Mouse (Mus musculus): ENCODE results near the gene Sc5d. TPM values are rescaled to one million over a fixed set of nuclear protein-coding genes. Genes with fewer than 3 reads are reported as not detected.
A peak's percentile ranks its signal among the peaks of the same experiment; 100 is the strongest.

The Sc5d gene
- polyA plus RNA-seq, 1 experiment from 2014 or later, result 76.3 TPM

- H3K4me3 ChIP-seq (replicated peaks; ENCODE audit: low read depth, low read length), result no peak overlapping the region
- no peak overlapping the region for H3K4me2 ChIP-seq (ENCODE audit: low read length)
- H3K9me3 ChIP-seq (ENCODE audit: control insufficient read depth, low read length), result no peaks in the 10 kb centered on the region
- no peaks in the 10 kb centered on the region for H3K27me3 ChIP-seq (ENCODE audit: control insufficient read depth, insufficient read depth, low read length)
- no peak overlapping the region for H3K27ac ChIP-seq (replicated peaks; ENCODE audit: low read depth, low read length)
- H3K36me3 ChIP-seq (ENCODE audit: control insufficient read depth, insufficient read depth, low read length), result no peaks in the 10 kb centered on the region
- ATAC-seq (ENCODE audit: low FRiP score, low TSS enrichment), result no peak
- H3K9ac ChIP-seq (replicated peaks; ENCODE audit: low read length), result no peak overlapping the region
- DNase-seq, result no peak
- H3K4me1 ChIP-seq (ENCODE audit: control insufficient read depth, insufficient read depth, low read length), result no peaks in the 10 kb centered on the region
- 97% methylated on average over 3 of the region's 3 CpGs for whole genome bisulfite sequencing
These were observed 6.6 kb upstream of the Sc5d start for GRCm38 (mm10) chr9:42270617-42271016.

GRCm38 (mm10) chr9:42270081-42270480 is 6.0 kb upstream of the Sc5d start:
- no peak overlapping the region for H3K27ac ChIP-seq (replicated peaks; ENCODE audit: low read depth, low read length)
- H3K4me2 ChIP-seq (ENCODE audit: low read length), result no peak overlapping the region
- H3K4me1 ChIP-seq (ENCODE audit: control insufficient read depth, insufficient read depth, low read length), result no peaks in the 10 kb centered on the region
- ATAC-seq (ENCODE audit: low FRiP score, low TSS enrichment), result no peak
- no peak for DNase-seq
- WGBS, result 87% methylated on average over 5 of the region's 5 CpGs
- no peaks in the 10 kb centered on the region for H3K36me3 ChIP-seq (ENCODE audit: control insufficient read depth, insufficient read depth, low read length)
- H3K9ac ChIP-seq (replicated peaks; ENCODE audit: low read length), result no peak overlapping the region
- no peaks in the 10 kb centered on the region for H3K27me3 ChIP-seq (ENCODE audit: control insufficient read depth, insufficient read depth, low read length)
- no peaks in the 10 kb centered on the region for H3K9me3 ChIP-seq (ENCODE audit: control insufficient read depth, low read length)
- no peak overlapping the region for H3K4me3 ChIP-seq (replicated peaks; ENCODE audit: low read depth, low read length)

DNA sequence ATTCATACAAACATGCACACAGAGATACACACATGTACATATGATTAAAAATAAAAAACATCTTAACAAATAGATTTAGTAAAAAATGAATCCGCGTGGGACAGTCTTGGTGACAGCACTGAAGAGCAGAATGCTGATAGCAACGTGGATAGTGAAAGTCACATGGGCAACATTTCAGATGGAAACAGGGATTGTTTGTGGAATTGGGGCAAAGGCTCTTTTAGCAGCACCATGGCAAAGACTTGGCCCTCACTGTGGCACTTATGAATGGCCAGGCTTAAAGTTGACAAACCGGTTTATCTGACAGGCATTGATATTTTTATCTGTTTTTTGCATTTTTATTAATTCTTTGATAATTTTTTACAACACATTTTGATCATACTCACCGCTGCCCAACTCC is 4.3 kb upstream of the Sc5d start:
- WGBS, result 84% methylated on average over 5 of the region's 5 CpGs
- Histone ChIP-seq H3K4me1 (ENCODE audit: control insufficient read depth, insufficient read depth, low read length) (0 out of 2 replicates have a peak, but pooled peaks cover 3% of the 10 kb centered on the region), H3K27ac (replicated peaks; ENCODE audit: low read depth, low read length) (no peak overlapping the region), H3K9me3 (ENCODE audit: control insufficient read depth, low read length) (no peaks in the 10 kb centered on the region), H3K36me3 (ENCODE audit: control insufficient read depth, insufficient read depth, low read length) (no peaks in the 10 kb centered on the region), H3K4me3 (replicated peaks; ENCODE audit: low read depth, low read length) (no peak overlapping the region), H3K4me2 (ENCODE audit: low read length) (no peak overlapping the region), H3K27me3 (ENCODE audit: control insufficient read depth, insufficient read depth, low read length) (no peaks in the 10 kb centered on the region), H3K9ac (replicated peaks; ENCODE audit: low read length) (no peak overlapping the region)
- no peak for ATAC-seq (ENCODE audit: low FRiP score, low TSS enrichment)
- no peak for DNase-seq

DNA sequence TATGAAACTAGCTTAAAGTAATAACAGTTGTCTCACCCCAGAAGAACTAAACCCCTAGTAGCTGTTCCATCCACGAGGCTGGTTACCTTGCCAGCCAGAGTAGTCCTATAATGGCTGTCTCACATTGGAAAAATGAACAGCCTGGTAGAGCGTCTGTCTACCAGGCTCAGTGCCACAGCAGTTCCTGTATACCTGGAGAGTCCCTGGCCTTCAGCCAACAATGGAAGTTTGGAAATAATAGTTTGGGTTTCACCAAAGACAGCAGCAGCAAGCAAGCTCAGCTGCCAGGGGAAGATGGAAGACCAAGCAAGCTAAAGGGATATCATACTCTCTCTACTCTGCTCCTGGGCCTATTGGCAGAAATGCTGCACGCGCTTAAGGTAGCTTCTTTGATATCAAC is 1.3 kb upstream of the Sc5d start:
- DNase-seq (peak; percentile 4), ATAC-seq (ENCODE audit: low FRiP score, low TSS enrichment) (no peak)
- H3K27me3 ChIP-seq (ENCODE audit: control insufficient read depth, insufficient read depth, low read length), result no peaks in the 10 kb centered on the region
- no peaks in the 10 kb centered on the region for H3K9me3 ChIP-seq (ENCODE audit: control insufficient read depth, low read length)
- peaks cover 16% of the 10 kb centered on the region for H3K4me1 ChIP-seq (ENCODE audit: control insufficient read depth, insufficient read depth, low read length)
- H3K4me2 ChIP-seq (ENCODE audit: low read length), result no peak overlapping the region
- no peak overlapping the region for H3K4me3 ChIP-seq (replicated peaks; ENCODE audit: low read depth, low read length)
- H3K36me3 ChIP-seq (ENCODE audit: control insufficient read depth, insufficient read depth, low read length), result no peaks in the 10 kb centered on the region
- no peak overlapping the region for H3K27ac ChIP-seq (replicated peaks; ENCODE audit: low read depth, low read length)
- WGBS, result 94% methylated on average over 4 of the region's 4 CpGs
- no peak overlapping the region for H3K9ac ChIP-seq (replicated peaks; ENCODE audit: low read length)

DNA sequence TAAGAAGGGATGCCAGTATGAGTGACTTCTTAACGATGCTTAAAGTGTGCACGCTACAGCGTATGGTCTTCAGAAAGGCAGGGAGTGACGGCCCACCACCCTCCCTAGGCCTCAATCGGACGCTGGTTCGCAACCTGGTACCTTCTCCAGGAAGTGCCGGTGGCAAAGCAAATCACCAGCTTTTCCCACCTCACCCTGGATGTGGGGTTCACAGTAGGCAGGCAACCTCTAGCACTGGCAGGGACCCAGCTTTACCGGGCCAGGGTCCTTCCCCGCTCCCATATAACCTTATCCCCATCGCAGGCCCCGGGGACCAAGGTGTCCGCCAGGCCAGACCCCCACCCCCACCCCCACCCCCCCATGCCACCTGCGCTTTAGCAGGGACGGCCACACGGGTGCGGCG is 346 bp downstream of the Sc5d start:
- Histone ChIP-seq H3K36me3 (ENCODE audit: control insufficient read depth, insufficient read depth, low read length) (peaks cover 11% of the 10 kb centered on the region), H3K4me2 (ENCODE audit: low read length) (peak overlapping the region; percentile 74), H3K27me3 (ENCODE audit: control insufficient read depth, insufficient read depth, low read length) (no peaks in the 10 kb centered on the region), H3K27ac (replicated peaks; ENCODE audit: low read depth, low read length) (peak overlapping the region; percentile 90), H3K9ac (replicated peaks; ENCODE audit: low read length) (peak overlapping the region; percentile 86), H3K9me3 (ENCODE audit: control insufficient read depth, low read length) (no peaks in the 10 kb centered on the region), H3K4me3 (replicated peaks; ENCODE audit: low read depth, low read length) (peak overlapping the region; percentile 82), H3K4me1 (ENCODE audit: control insufficient read depth, insufficient read depth, low read length) (peaks cover 16% of the 10 kb centered on the region)
- peak; percentile 51; the same call in 1 of the 2 replicates for ATAC-seq (ENCODE audit: low FRiP score, low TSS enrichment)
- peak; percentile 47 for DNase-seq
- WGBS, result under 1% methylated on average over 18 of the region's 18 CpGs

- no peak for ATAC-seq (ENCODE audit: low FRiP score, low TSS enrichment)
These were observed 3.6 kb downstream of the Sc5d start for GRCm38 (mm10) chr9:42260481-42260880.

GRCm38 (mm10) chr9:42249112-42249511 is 14.9 kb downstream of the Sc5d start:
- ATAC-seq (ENCODE audit: low FRiP score, low TSS enrichment) (no peak), DNase-seq (no peak)
- H3K4me3 ChIP-seq (replicated peaks; ENCODE audit: low read depth, low read length), result no peak overlapping the region
- H3K36me3 ChIP-seq (ENCODE audit: control insufficient read depth, insufficient read depth, low read length), result peaks cover 23% of the 10 kb centered on the region
- no peaks in the 10 kb centered on the region for H3K27me3 ChIP-seq (ENCODE audit: control insufficient read depth, insufficient read depth, low read length)
- H3K9me3 ChIP-seq (ENCODE audit: control insufficient read depth, low read length), result no peaks in the 10 kb centered on the region
- WGBS, result 85% methylated on average over 6 of the region's 6 CpGs
- no peak overlapping the region for H3K27ac ChIP-seq (replicated peaks; ENCODE audit: low read depth, low read length)
- no peak overlapping the region for H3K9ac ChIP-seq (replicated peaks; ENCODE audit: low read length)
- H3K4me2 ChIP-seq (ENCODE audit: low read length), result no peak overlapping the region
- no peaks in the 10 kb centered on the region for H3K4me1 ChIP-seq (ENCODE audit: control insufficient read depth, insufficient read depth, low read length)

More at GRCm38 (mm10) chr9:42260481-42260880, 3.6 kb downstream of the Sc5d start:
- WGBS, result 93% methylated on average over 5 of the region's 5 CpGs
- Histone ChIP-seq H3K27ac (replicated peaks; ENCODE audit: low read depth, low read length) (no peak overlapping the region), H3K9me3 (ENCODE audit: control insufficient read depth, low read length) (no peaks in the 10 kb centered on the region), H3K36me3 (ENCODE audit: control insufficient read depth, insufficient read depth, low read length) (peaks cover 43% of the 10 kb centered on the region), H3K4me1 (ENCODE audit: control insufficient read depth, insufficient read depth, low read length) (peaks cover 16% of the 10 kb centered on the region), H3K4me3 (replicated peaks; ENCODE audit: low read depth, low read length) (no peak overlapping the region), H3K27me3 (ENCODE audit: control insufficient read depth, insufficient read depth, low read length) (no peaks in the 10 kb centered on the region), H3K4me2 (ENCODE audit: low read length) (no peak overlapping the region), H3K9ac (replicated peaks; ENCODE audit: low read length) (no peak overlapping the region)
- DNase-seq, result no peak

DNA sequence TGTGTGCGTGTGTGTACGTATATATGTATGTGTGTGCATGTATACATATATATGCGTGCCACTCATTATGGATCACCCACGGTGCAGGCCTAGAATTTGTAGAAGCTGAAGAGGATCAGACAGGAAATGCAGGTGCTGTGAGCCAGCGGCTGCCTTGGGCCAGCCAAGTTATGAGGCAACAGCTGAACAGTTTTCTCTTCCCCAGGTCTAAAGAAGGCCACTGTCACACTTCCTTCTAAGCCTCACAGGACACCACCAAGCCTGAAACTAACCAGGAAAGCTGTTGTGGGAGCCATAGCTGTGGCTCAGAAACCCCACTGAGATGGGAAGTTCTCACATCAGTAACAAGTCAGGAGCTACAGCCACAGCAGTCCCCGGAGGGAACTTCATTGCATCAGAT is 17.4 kb downstream of the Sc5d start:
- Histone ChIP-seq H3K4me3 (replicated peaks; ENCODE audit: low read depth, low read length) (no peak overlapping the region), H3K27me3 (ENCODE audit: control insufficient read depth, insufficient read depth, low read length) (no peaks in the 10 kb centered on the region), H3K36me3 (ENCODE audit: control insufficient read depth, insufficient read depth, low read length) (peaks cover 6% of the 10 kb centered on the region; the same call in 1 of the 2 replicates), H3K4me1 (ENCODE audit: control insufficient read depth, insufficient read depth, low read length) (no peaks in the 10 kb centered on the region), H3K9ac (replicated peaks; ENCODE audit: low read length) (no peak overlapping the region), H3K27ac (replicated peaks; ENCODE audit: low read depth, low read length) (no peak overlapping the region), H3K4me2 (ENCODE audit: low read length) (no peak overlapping the region), H3K9me3 (ENCODE audit: control insufficient read depth, low read length) (no peaks in the 10 kb centered on the region)
- no peak for DNase-seq
- 92% methylated on average over 6 of the region's 6 CpGs for WGBS
- no peak for ATAC-seq (ENCODE audit: low FRiP score, low TSS enrichment)

GRCm38 (mm10) chr9:42244173-42244572 is 19.9 kb downstream of the Sc5d start:
- Histone ChIP-seq H3K4me2 (ENCODE audit: low read length) (no peak overlapping the region), H3K27me3 (ENCODE audit: control insufficient read depth, insufficient read depth, low read length) (no peaks in the 10 kb centered on the region), H3K27ac (replicated peaks; ENCODE audit: low read depth, low read length) (no peak overlapping the region), H3K9me3 (ENCODE audit: control insufficient read depth, low read length) (no peaks in the 10 kb centered on the region), H3K36me3 (ENCODE audit: control insufficient read depth, insufficient read depth, low read length) (no peaks in the 10 kb centered on the region), H3K4me1 (ENCODE audit: control insufficient read depth, insufficient read depth, low read length) (0 out of 2 replicates have a peak, but pooled peaks cover 12% of the 10 kb centered on the region), H3K9ac (replicated peaks; ENCODE audit: low read length) (no peak overlapping the region), H3K4me3 (replicated peaks; ENCODE audit: low read depth, low read length) (no peak overlapping the region)
- DNase-seq, result no peak
- 82% methylated on average over 5 of the region's 5 CpGs for WGBS
- no peak for ATAC-seq (ENCODE audit: low FRiP score, low TSS enrichment)
